Comparison of ENCODE assay signal across 14 mouse cellular contexts in genomic region chr7:142574155-142574660, GRCm38 (mm10). TPM values are rescaled to one million over a fixed set of nuclear protein-coding genes. Genes with fewer than 3 reads are reported as not detected.
A peak's percentile ranks its signal among the peaks of the same experiment; 100 is the strongest.
DNase-seq lines count a peak whose midpoint lies in the region; ATAC-seq and TF ChIP-seq lines count a peak whose summit lies in the region.
"Had no signal": no experiment of that assay in that cellular context is flagged by ENCODE, and none has a peak within 500 bp of the region (broad histone marks: within the 10 kb centered on the region; RNA-seq: fewer than 3 reads in every experiment).

No protein-coding gene starts in this region.

- peak; percentile 2 for ATAC-seq in heart, embryonic 14.5 days (ENCODE audit: insufficient number of reproducible peaks, insufficient read depth, low FRiP score, low read depth)
- ATAC-seq in lung, embryonic 16.5 days (ENCODE audit: low read depth) = no peak
- no peak for ATAC-seq in lung, postnatal 0 days
- no peak for ATAC-seq in intestine, embryonic 16.5 days
- no peak for ATAC-seq in stomach, embryonic 14.5 days (ENCODE audit: insufficient number of reproducible peaks, insufficient read depth, low FRiP score, low read depth)
- ATAC-seq: midbrain, embryonic 13.5 days; Patski had no signal

- H3K27ac ChIP-seq in heart, embryonic 14.5 days (replicated peaks in 1 of 2; ENCODE audit: control insufficient read depth in 1 of 2, insufficient read depth in 1 of 2, low read depth in 2 of 2, low read length in 2 of 2) = peak overlapping the region; percentile 91 to 93
- H3K27ac ChIP-seq in lung, embryonic 16.5 days (ENCODE audit: low read length) = peak overlapping the region; percentile 98
- no peak overlapping the region for H3K27ac ChIP-seq in lung, postnatal 0 days (ENCODE audit: low read length)
- peak overlapping the region; percentile 97 for H3K27ac ChIP-seq in intestine, embryonic 16.5 days (ENCODE audit: low read length)
- H3K27ac ChIP-seq in stomach, embryonic 14.5 days (ENCODE audit: low read length) = peak overlapping the region; percentile 95
- H3K27ac ChIP-seq in gastrocnemius, adult 2 months = no peak overlapping the region
- H3K27ac ChIP-seq: hindbrain, embryonic 14.5 days; midbrain, embryonic 13.5 days had no signal

- H3K4me3 ChIP-seq in heart, embryonic 14.5 days (ENCODE audit: control insufficient read depth in 1 of 2, insufficient read depth in 1 of 2, low read depth in 1 of 2, low read length in 2 of 2) = no peak overlapping the region
- H3K4me3 ChIP-seq in lung, embryonic 16.5 days (ENCODE audit: low read length) = no peak overlapping the region
- H3K4me3 ChIP-seq in lung, postnatal 0 days (ENCODE audit: low read depth, low read length) = no peak overlapping the region
- H3K4me3 ChIP-seq in intestine, embryonic 16.5 days (ENCODE audit: low read length) = no peak overlapping the region
- H3K4me3 ChIP-seq in stomach, embryonic 14.5 days (ENCODE audit: low read depth, low read length) = no peak overlapping the region
- H3K4me3 ChIP-seq in gastrocnemius, adult 2 months = no peak overlapping the region
- H3K4me3 ChIP-seq: midbrain, embryonic 13.5 days had no signal

- no peaks in the 10 kb centered on the region for H3K27me3 ChIP-seq in heart, embryonic 14.5 days (ENCODE audit: control insufficient read depth, insufficient read depth, low read length)
- no peaks in the 10 kb centered on the region for H3K27me3 ChIP-seq in lung, embryonic 16.5 days (ENCODE audit: control insufficient read depth, insufficient read depth, low read depth, low read length)
- no peaks in the 10 kb centered on the region for H3K27me3 ChIP-seq in lung, postnatal 0 days (replicated peaks; ENCODE audit: insufficient read depth, low read length)
- H3K27me3 ChIP-seq in intestine, embryonic 16.5 days (replicated peaks; ENCODE audit: control insufficient read depth, insufficient read depth, low read length) = no peaks in the 10 kb centered on the region
- no peaks in the 10 kb centered on the region for H3K27me3 ChIP-seq in stomach, embryonic 14.5 days (ENCODE audit: control insufficient read depth, insufficient read depth, low read length)
- H3K27me3 ChIP-seq: Patski had no signal

- DNase-seq in heart, postnatal 4 days = no peak
- DNase-seq in lung, postnatal 0 days (ENCODE audit: low spot score) = no peak
- no peak for DNase-seq in gastrocnemius, adult 2 months
- DNase-seq in spleen, adult 18-20 months = no peak
- DNase-seq: cerebellum, postnatal 36 days; kidney, postnatal 14 days; lung, postnatal 14 days had no signal

- peaks cover 67 to 77% of the 10 kb centered on the region in 2 experiments for H3K4me1 ChIP-seq in heart, embryonic 14.5 days (ENCODE audit: control insufficient read depth in 2 of 2, insufficient read depth in 2 of 2, low read length in 2 of 2)
- H3K4me1 ChIP-seq in lung, embryonic 16.5 days (replicated peaks; ENCODE audit: control insufficient read depth, insufficient read depth, low read length) = peaks cover 69% of the 10 kb centered on the region
- peaks cover 3% of the 10 kb centered on the region; the same call in 1 of the 2 replicates for H3K4me1 ChIP-seq in lung, postnatal 0 days (ENCODE audit: insufficient read depth, low read depth, low read length)
- peaks cover 72% of the 10 kb centered on the region for H3K4me1 ChIP-seq in intestine, embryonic 16.5 days (ENCODE audit: control insufficient read depth, insufficient read depth, low read length)
- peaks cover 68% of the 10 kb centered on the region for H3K4me1 ChIP-seq in stomach, embryonic 14.5 days (ENCODE audit: control insufficient read depth, insufficient read depth, low read length)

- no peak for TF ChIP-seq CTCF in lung, postnatal 0 days (IDR thresholded peaks at IDR 0.05)
- no peak for TF ChIP-seq CTCF in gastrocnemius, adult 2 months (IDR thresholded peaks at IDR 0.05)

- 9% methylated on average over 3 of the region's 3 CpGs for WGBS in heart, embryonic 14.5 days
- WGBS in lung, embryonic 16.5 days = 38% methylated on average over 3 of the region's 3 CpGs
- 53% methylated on average over 3 of the region's 3 CpGs for WGBS in lung, postnatal 0 days
- WGBS in intestine, embryonic 16.5 days = 46% methylated on average over 3 of the region's 3 CpGs
- WGBS in stomach, embryonic 14.5 days = 27% methylated on average over 3 of the region's 3 CpGs

- no peaks in the 10 kb centered on the region for H3K9me3 ChIP-seq in heart, embryonic 14.5 days (ENCODE audit: control insufficient read depth, low read length)
- H3K9me3 ChIP-seq in lung, embryonic 16.5 days (ENCODE audit: control insufficient read depth, low read length) = no peaks in the 10 kb centered on the region
- no peaks in the 10 kb centered on the region for H3K9me3 ChIP-seq in lung, postnatal 0 days (ENCODE audit: low read length)
- no peaks in the 10 kb centered on the region for H3K9me3 ChIP-seq in intestine, embryonic 16.5 days (ENCODE audit: control insufficient read depth, low read length)
- H3K9me3 ChIP-seq in stomach, embryonic 14.5 days (ENCODE audit: control insufficient read depth, low read depth, low read length) = no peaks in the 10 kb centered on the region
- H3K9me3 ChIP-seq: midbrain, embryonic 13.5 days had no signal

- TF ChIP-seq EP300 in lung, postnatal 0 days (IDR thresholded peaks at IDR 0.05) = no peak

- intact Hi-C loops in gastrocnemius, adult 2 months (cut with DNase I) = no loop called here

- H3K4me2 ChIP-seq in heart, embryonic 14.5 days (ENCODE audit: low read length) = no peak overlapping the region
- H3K4me2 ChIP-seq in lung, embryonic 16.5 days (ENCODE audit: low read depth, low read length) = no peak overlapping the region
- H3K4me2 ChIP-seq in lung, postnatal 0 days (replicated peaks; ENCODE audit: low read depth, low read length) = no peak overlapping the region
- 0 out of 2 replicates have a peak overlapping the region, but pooled peaks have one; percentile 5 for H3K4me2 ChIP-seq in intestine, embryonic 16.5 days (ENCODE audit: low read depth, low read length)
- H3K4me2 ChIP-seq in stomach, embryonic 14.5 days (replicated peaks; ENCODE audit: low read depth, low read length) = peak overlapping the region; percentile 49
- H3K4me2 ChIP-seq: hindbrain, embryonic 14.5 days; midbrain, embryonic 13.5 days had no signal

- peaks cover 9% of the 10 kb centered on the region; the same call in 1 of the 2 replicates for H3K36me3 ChIP-seq in heart, embryonic 14.5 days (ENCODE audit: control insufficient read depth, insufficient read depth, low read length)
- no peaks in the 10 kb centered on the region for H3K36me3 ChIP-seq in lung, embryonic 16.5 days (ENCODE audit: control insufficient read depth, insufficient read depth, low read length)
- no peaks in the 10 kb centered on the region for H3K36me3 ChIP-seq in lung, postnatal 0 days (ENCODE audit: insufficient read depth, low read length)
- no peaks in the 10 kb centered on the region for H3K36me3 ChIP-seq in intestine, embryonic 16.5 days (ENCODE audit: control insufficient read depth, insufficient read depth, low read length)
- H3K36me3 ChIP-seq in stomach, embryonic 14.5 days (ENCODE audit: control insufficient read depth, insufficient read depth, low read length) = 0 out of 2 replicates have a peak, but pooled peaks cover 10% of the 10 kb centered on the region
- H3K36me3 ChIP-seq: midbrain, embryonic 13.5 days had no signal

- peak overlapping the region; percentile 81 for H3K9ac ChIP-seq in heart, embryonic 14.5 days (ENCODE audit: low read length)
- peak overlapping the region; percentile 45 for H3K9ac ChIP-seq in lung, embryonic 16.5 days (ENCODE audit: low read length)
- H3K9ac ChIP-seq in lung, postnatal 0 days (replicated peaks; ENCODE audit: low read depth) = no peak overlapping the region
- peak overlapping the region; percentile 50 for H3K9ac ChIP-seq in intestine, embryonic 16.5 days (ENCODE audit: low read depth, low read length)
- H3K9ac ChIP-seq in stomach, embryonic 14.5 days (replicated peaks; ENCODE audit: low read depth, low read length) = peak overlapping the region; percentile 79
- H3K9ac ChIP-seq: hindbrain, embryonic 14.5 days; midbrain, embryonic 13.5 days had no signal

RNA-seq across cellular contexts. Expression of gene Mrpl23, which starts 41.7 kb away (rescaled TPM):
- polyA plus RNA-seq in heart, embryonic 14.5 days (2014; fragmentation: Nextera tagmentation; extraction: Ambion mirVana) = 23.5 and 23.8 TPM in 2 replicates
- total RNA-seq in heart, postnatal 4 days (2021) = 1 to 10 TPM; 3.7 to 6.4 TPM
- polyA plus RNA-seq in lung, embryonic 16.5 days (2015; fragmentation: Nextera tagmentation; extraction: Ambion mirVana) = 17.2 and 22.4 TPM in 2 replicates
- 15.2 and 15.7 TPM in 2 replicates for polyA plus RNA-seq in lung, postnatal 0 days (2015; fragmentation: Nextera tagmentation; extraction: Ambion mirVana)
- polyA plus RNA-seq in intestine, embryonic 16.5 days (2015; fragmentation: Nextera tagmentation; extraction: Ambion mirVana) = 50.3 and 58.1 TPM in 2 replicates
- 32.6 and 35.6 TPM in 2 replicates for polyA plus RNA-seq in stomach, embryonic 14.5 days (2014; fragmentation: Nextera tagmentation; extraction: Ambion mirVana)
- 1 to 10 TPM in 1 of 2 experiments, under 1 TPM in 1; 0.89 to 1.4 TPM for total RNA-seq in gastrocnemius, adult 2 months (2021)

Comparison
In these comparisons a context has a peak if more than half of its experiments do, and no peak if none do; other contexts are left out.
1. H3K27ac ChIP-seq: peak in heart, embryonic 14.5 days (2 of 2), lung, embryonic 16.5 days (single experiment), intestine, embryonic 16.5 days (single experiment) and stomach, embryonic 14.5 days (single experiment); none in lung, postnatal 0 days (single experiment) and gastrocnemius, adult 2 months (single experiment).
2. H3K4me2 ChIP-seq: peak in intestine, embryonic 16.5 days (single experiment) and stomach, embryonic 14.5 days (single experiment); none in heart, embryonic 14.5 days (single experiment), lung, embryonic 16.5 days (single experiment) and lung, postnatal 0 days (single experiment).